Mouse (Mus musculus) kidney, postnatal 0 days (tissue): ENCODE measurements around the gene Afdn. TPM values are rescaled to one million over a fixed set of nuclear protein-coding genes. Genes with fewer than 3 reads are reported as not detected.
"Not testable (repeated sequence)": the region's sequence is repeated elsewhere in the genome, so short reads cannot be mapped to it uniquely, and the experiment has no call there.

Experiments
- ATAC-seq: fragments of 200-750 bp; cut with Nextera tagmentation; replicated peaks from 2 replicates; pipeline ENCODE4 v1.8.0; 2017; ENCODE audit warnings: low read depth, moderate number of reproducible peaks, moderate TSS enrichment, moderate library complexity; ENCODE audit not compliant: low FRiP score
- DNase-seq: peaks from one replicate; pipeline ENCODE4 v3.0.0-alpha.2; 2016; ENCODE audit warnings: low spot score
- H3K27ac ChIP-seq: fragments of 300-500 bp; sonication (generic); 2 replicates; pipeline ENCODE4 v1.5.1; 2014; ENCODE audit warnings: mild to moderate bottlenecking
- H3K27me3 ChIP-seq: fragments of 300-500 bp; sonication (generic); 2 replicates; pipeline ENCODE4 v1.6.1; 2014; ENCODE audit warnings: low read length, mixed read lengths; ENCODE audit not compliant: insufficient read depth
- H3K36me3 ChIP-seq: fragments of 300-500 bp; sonication (generic); 2 replicates; pipeline ENCODE4 v1.6.1; 2014; ENCODE audit warnings: low read length, mixed read lengths; ENCODE audit not compliant: insufficient read depth
- H3K4me1 ChIP-seq: fragments of 300-500 bp; sonication (generic); replicated peaks from 2 replicates; pipeline ENCODE4 v1.6.1; 2014; ENCODE audit warnings: antibody characterized with exemption, low read length, mixed read lengths; ENCODE audit not compliant: insufficient read depth
- H3K4me2 ChIP-seq: fragments of 300-500 bp; sonication (generic); 2 replicates; pipeline ENCODE4 v1.6.1; 2014; ENCODE audit warnings: mild to moderate bottlenecking, low read length, moderate library complexity, mixed read lengths
- H3K4me3 ChIP-seq: fragments of 300-500 bp; sonication (generic); replicated peaks from 2 replicates; pipeline ENCODE4 v1.5.1; 2014; ENCODE audit warnings: low read depth, low read length
- H3K9ac ChIP-seq: fragments of 300-500 bp; sonication (generic); 2 replicates; pipeline ENCODE4 v1.6.1; 2014; ENCODE audit warnings: low read depth, low read length
- H3K9me3 ChIP-seq: fragments of 300-500 bp; sonication (generic); replicated peaks from 2 replicates; pipeline ENCODE4 v1.6.1; 2016; ENCODE audit warnings: low read length, inconsistent platforms, mixed read lengths
- CTCF ChIP-seq: IDR thresholded peaks from 2 replicates; pipeline ENCODE4 v1.5.1; 2016; ENCODE audit warnings: antibody characterized with exemption, low read depth, mild to moderate bottlenecking, moderate library complexity
- WGBS: fragments of 180-500 bp; shearing (Covaris S2); extraction: QIAGEN DNeasy Blood & Tissue Kit; methylation state at CpG from one replicate; pipeline ENCODE4 v1.1.7; 2014; 5-methylcytosine and 5-hydroxymethylcytosine counted together
- polyA plus RNA-seq: library from polyadenylated mRNA; unstranded; fragments of >200 nt; fragmentation: Nextera tagmentation; extraction: Ambion mirVana; gene quantifications from 2 replicates; pipeline ENCODE4 v1.2.1, GENCODE M21; 2015

The Afdn gene
- polyA plus RNA-seq, 1 experiment from 2014 or later: 102 TPM

DNA sequence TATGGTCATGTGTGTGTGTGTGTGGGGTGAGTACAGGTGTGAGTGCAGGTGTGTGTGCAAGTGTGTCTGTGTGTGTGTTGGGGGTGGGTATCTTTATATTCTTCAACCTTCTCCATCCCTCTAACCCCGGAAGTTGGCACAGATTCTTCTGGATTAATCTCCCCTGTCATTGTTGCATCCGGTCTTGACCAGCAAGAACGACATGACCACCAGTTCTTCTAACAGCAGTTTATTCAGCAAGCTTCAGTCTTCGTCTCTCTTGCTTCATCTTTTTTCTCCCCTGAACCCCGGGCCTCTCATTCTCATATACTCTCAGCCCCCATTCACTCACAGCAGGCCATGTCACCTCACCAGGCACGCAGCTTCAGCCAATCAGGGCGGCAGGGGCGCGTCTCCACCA, 170.1 kb downstream of the Afdn start:
- ATAC-seq: no peak
- Histone ChIP-seq H3K27me3 (no peaks in the 10 kb centered on the region), H3K9me3 (no peaks in the 10 kb centered on the region), H3K9ac (no peak overlapping the region), H3K36me3 (no peaks in the 10 kb centered on the region), H3K27ac (no peak overlapping the region), H3K4me3 (no peak overlapping the region), H3K4me2 (no peak overlapping the region), H3K4me1 (no peaks in the 10 kb centered on the region)
- TF ChIP-seq CTCF: no peak
- WGBS: 89% methylated on average over 9 of the region's 9 CpGs
- no peak for DNase-seq

DNA sequence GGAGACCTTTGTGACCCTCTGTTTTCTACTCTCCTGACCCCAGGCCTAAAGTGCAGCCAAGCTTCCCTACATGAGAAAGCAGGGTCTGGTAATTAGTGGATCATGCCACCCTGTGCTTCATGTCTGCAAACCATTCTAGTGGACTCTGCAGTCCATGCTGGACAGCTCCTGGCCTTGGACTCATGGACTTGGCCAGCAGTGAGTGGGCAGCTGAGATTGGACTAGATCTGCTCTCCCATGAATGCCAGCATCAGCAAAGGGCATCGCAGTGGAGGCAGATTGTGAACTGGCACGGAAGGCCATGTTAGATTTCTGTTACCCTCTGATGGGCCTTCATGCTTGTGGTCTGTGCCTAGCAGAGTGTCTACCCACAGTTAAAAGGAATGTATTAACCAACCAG, 175.0 kb downstream of the Afdn start:
- 96% methylated on average over 2 of the region's 2 CpGs for WGBS
- H3K27me3 ChIP-seq, DNase-seq, H3K4me2 ChIP-seq, H3K36me3 ChIP-seq, H3K9me3 ChIP-seq, H3K9ac ChIP-seq, ATAC-seq, H3K27ac ChIP-seq, H3K4me1 ChIP-seq, H3K4me3 ChIP-seq: not testable (repeated sequence)

DNA sequence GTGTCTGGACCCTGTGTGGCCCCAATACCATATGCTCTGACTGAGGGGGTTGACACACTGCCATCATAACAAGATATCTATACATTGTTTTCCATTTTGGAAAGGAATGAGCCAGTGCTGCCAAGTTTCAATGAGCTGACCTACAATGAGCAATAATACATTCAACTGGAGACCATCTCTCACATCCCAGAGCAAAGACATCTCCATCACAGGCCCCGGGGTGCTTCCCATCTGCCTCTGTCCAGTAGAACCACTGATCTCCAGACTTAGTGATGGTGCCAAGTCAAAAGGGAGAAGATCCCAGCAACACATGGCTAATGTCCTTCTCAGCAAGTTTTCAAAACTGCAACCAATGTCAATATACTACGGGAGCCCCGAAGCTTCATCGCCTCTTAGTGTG, 177.4 kb downstream of the Afdn start:
- no peaks in the 10 kb centered on the region for H3K36me3 ChIP-seq
- H3K4me2 ChIP-seq: no peak overlapping the region
- no peak overlapping the region for H3K9ac ChIP-seq
- no peak overlapping the region for H3K4me3 ChIP-seq
- WGBS: 92% methylated on average over 4 of the region's 4 CpGs
- H3K9me3 ChIP-seq: no peaks in the 10 kb centered on the region
- no peak for TF ChIP-seq CTCF
- no peak overlapping the region for H3K27ac ChIP-seq
- ATAC-seq (no peak), DNase-seq (no peak)
- H3K4me1 ChIP-seq: no peaks in the 10 kb centered on the region
- H3K27me3 ChIP-seq: no peaks in the 10 kb centered on the region

DNA sequence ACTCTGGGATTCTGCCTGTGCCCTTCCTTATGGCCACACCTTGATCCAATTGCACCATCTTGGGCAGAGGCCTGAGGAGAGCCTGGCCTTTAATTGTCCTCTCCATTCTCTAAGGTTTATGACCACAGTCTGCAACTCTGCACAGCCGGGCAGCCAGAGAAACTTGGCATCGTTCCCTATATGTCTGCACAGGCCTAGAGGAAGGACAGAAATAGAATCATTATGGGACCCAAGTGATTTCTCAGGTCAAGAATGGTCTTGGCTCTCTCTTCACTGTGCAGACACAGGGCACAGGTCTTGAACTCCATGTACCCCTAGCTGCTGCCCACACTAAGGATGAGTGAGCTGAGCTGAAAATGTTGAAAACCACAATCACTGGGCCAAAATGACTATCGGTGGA, 178.3 kb downstream of the Afdn start:
- no peak for TF ChIP-seq CTCF
- no peak overlapping the region for H3K9ac ChIP-seq
- DNase-seq (peak; percentile 65), ATAC-seq (peak; percentile 46; the same call in 1 of the 2 replicates)
- no peak overlapping the region for H3K4me3 ChIP-seq
- no peaks in the 10 kb centered on the region for H3K4me1 ChIP-seq
- H3K4me2 ChIP-seq: no peak overlapping the region
- H3K27ac ChIP-seq: no peak overlapping the region
- 50% methylated on average over 3 of the region's 3 CpGs for WGBS
- H3K27me3 ChIP-seq: no peaks in the 10 kb centered on the region
- H3K36me3 ChIP-seq: no peaks in the 10 kb centered on the region
- no peaks in the 10 kb centered on the region for H3K9me3 ChIP-seq

DNA sequence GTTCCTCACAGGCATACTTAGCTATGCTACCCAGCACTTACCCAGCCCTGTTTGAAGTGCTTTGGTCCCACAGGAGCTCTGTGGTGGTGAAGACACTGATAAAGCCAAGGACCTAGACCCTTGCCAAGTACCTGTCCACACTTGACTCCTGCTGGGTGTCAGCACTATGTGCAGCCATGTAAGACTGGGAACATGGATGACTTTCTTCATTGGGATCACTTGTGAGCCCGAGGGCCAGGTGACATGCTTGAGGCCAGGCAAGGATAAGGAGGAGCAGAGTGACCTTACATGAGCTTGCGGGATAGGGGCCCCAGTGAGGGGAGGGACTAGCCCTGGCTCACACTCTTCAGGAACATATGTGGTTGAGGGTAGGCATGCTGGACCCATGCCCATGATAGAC, 178.9 kb downstream of the Afdn start:
- not testable (repeated sequence) for H3K4me3 ChIP-seq, H3K9me3 ChIP-seq, H3K9ac ChIP-seq, H3K4me1 ChIP-seq, ATAC-seq, DNase-seq, H3K36me3 ChIP-seq, H3K27ac ChIP-seq, H3K4me2 ChIP-seq, H3K27me3 ChIP-seq
- 92% methylated on average over 2 of the region's 2 CpGs for WGBS

DNA sequence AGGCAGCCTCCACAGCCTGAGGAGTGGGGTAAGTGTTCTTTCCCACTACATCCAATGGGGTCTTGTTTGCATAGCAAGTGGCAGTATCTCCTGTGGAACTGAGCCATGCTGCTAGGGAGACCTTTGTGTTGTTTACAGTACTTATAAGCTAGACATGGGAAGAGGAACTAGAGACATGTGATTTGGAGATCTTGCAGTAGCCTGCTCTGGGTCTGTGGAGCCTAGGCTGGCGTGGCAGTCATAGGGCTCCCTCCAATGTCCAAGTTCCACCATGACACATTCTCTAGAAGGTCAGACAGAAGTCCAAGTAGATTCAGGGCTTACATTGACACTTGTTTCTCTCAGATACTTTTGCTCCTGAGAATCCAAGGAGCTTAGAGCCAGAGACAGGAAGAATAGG, 180.1 kb downstream of the Afdn start:
- Histone ChIP-seq H3K36me3 (no peaks in the 10 kb centered on the region), H3K4me3 (no peak overlapping the region), H3K27ac (no peak overlapping the region), H3K4me2 (no peak overlapping the region), H3K27me3 (no peaks in the 10 kb centered on the region), H3K9me3 (no peaks in the 10 kb centered on the region), H3K4me1 (no peaks in the 10 kb centered on the region), H3K9ac (no peak overlapping the region)
- 89% methylated on average over 1 of the region's 1 CpGs for WGBS
- peak; percentile 25; the same call in 1 of the 2 replicates for TF ChIP-seq CTCF
- ATAC-seq (no peak), DNase-seq (no peak)

DNA sequence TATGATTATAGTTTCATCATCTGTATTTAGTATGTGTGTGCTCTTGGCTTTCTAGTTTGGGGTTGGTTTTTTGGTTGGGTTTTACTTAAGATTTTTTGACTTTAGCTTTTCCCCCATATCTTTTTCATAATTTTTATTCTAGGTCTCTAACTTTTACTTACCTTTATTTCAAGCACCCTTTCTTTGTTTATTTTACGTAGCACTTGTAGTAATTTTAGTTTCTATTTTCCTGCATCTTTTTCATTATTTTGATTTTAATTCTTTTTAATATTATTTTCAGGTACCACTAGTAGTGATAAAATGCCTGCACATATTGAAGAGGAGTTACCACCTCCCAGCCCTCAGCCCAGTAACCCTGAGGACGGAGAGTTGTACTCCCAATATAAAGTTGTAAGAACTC, 187.7 kb downstream of the Afdn start, which contains the start of gene Gm7168:
Gene Gm7168, plus strand, starts transcription at position 301 of the 400 bp plus-strand sequence.
- H3K9me3 ChIP-seq, H3K27ac ChIP-seq, DNase-seq, H3K4me1 ChIP-seq, H3K4me2 ChIP-seq, H3K9ac ChIP-seq, ATAC-seq, H3K36me3 ChIP-seq, H3K4me3 ChIP-seq, H3K27me3 ChIP-seq: not testable (repeated sequence)
- 69% methylated on average over 1 of the region's 2 CpGs for WGBS

DNA sequence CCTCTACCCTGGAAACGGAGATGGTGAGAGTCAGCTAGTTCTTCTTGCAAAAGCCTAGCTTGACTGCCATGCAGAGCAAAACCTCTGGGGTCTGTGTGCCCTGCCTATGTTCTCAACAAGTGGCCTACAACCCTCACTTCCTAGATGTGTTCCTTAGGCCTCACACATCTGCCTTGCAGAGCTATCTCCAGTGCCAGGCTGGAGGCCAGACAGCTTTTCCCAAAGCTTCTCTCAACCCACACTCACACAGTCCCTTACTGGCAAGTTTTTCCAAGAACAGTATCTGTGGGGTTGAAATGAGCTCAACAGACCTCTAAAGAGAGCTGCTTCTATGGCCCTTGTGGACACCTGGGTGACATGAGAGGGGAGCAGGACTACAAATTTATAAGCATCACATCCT, 191.2 kb downstream of the Afdn start:
- H3K36me3 ChIP-seq, H3K4me2 ChIP-seq, H3K4me3 ChIP-seq, H3K27ac ChIP-seq, H3K27me3 ChIP-seq, ATAC-seq, H3K9me3 ChIP-seq, H3K9ac ChIP-seq, DNase-seq, H3K4me1 ChIP-seq: not testable (repeated sequence)
- 79% methylated on average over 1 of the region's 1 CpGs for WGBS
